Mouse (Mus musculus): ENCODE measurements around the gene Exosc8.

DNA sequence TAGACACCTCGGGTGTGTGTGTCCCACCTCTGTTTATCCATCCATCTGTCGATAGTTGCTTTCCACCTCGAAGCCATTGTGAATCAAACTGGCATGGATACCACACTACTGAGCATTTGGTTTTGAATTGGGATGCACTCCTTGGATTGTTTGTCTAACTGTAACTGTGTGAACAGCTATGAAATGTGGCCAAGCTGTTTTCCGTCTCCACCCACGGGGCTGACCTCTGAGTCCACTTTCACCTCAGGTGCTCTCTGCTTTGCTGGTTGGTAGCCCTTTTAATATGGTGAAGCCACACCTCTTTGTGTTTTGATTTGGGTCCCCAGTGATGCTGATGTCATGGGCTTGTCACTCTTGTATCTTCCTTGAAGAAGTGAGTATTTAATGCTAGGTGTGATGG lies 31.6 kb upstream of the Exosc8 start:
- TF ChIP-seq ZNF384 (IDR thresholded peaks at IDR 0.05; ENCODE audit: low read depth, low read length) (no peak), HCFC1 (IDR thresholded peaks at IDR 0.05; ENCODE audit: borderline replicate concordance, insufficient read depth, low read length) (no peak)
